Mouse (Mus musculus) kidney, adult 9 months (tissue): Measurements from ENCODE around the gene Fam13a.

ENCODE experiments used
- DNase-seq: peaks from one replicate; pipeline ENCODE4 v3.0.0; 2022

Fam13a gene

GRCm38 (mm10) chr6:59024164-59024724, at the start of gene Fam13a:
Gene Fam13a, minus strand, starts transcription at chr6:59024549.
- DNase-seq, result peak; percentile 96

- DNase-seq, result peak; percentile 84
Measured at GRCm38 (mm10) chr6:59072096-59073060, 48.0 kb upstream of the Fam13a start.

DNA sequence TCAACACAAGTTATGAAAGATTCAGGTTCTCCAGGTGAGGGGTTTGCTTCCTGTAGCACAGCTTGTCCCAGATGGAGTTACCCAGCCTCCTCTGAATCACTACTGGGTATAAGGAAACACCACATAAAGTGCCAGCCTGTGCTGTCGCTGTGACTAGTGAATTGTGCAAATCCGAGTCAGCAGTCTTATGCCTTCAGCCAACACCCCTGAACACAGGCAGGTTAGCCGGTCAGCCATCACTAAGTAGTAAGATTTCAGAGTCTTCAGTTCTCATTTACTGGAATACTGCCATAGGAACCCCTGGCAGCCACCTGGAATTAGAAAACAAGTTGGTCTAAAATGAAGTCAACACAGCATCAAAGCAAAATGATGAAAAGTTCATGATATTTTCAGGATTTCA, 47.3 kb upstream of the Fam13a start:
- peak; percentile 66 for DNase-seq

DNA sequence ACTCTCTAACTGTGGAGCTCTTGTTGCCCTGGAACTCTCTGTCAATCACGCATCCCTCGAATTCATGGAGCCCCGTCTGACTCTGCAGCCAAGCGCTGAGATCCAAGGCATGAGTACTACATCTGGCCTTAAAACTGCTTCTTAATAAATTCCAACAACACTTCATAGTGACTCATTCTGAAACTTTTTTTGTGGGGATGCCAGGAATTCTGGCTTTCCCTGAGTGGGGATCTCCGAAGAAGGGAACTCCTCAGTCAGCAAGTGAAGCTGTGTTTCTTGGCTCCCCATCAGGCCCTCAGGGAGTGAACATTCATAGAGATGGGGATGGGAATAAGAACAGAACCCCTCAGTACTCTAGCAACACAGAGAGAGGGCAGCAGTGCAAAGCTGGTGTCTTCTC, 43.8 kb upstream of the Fam13a start:
- DNase-seq, result no peak

DNA sequence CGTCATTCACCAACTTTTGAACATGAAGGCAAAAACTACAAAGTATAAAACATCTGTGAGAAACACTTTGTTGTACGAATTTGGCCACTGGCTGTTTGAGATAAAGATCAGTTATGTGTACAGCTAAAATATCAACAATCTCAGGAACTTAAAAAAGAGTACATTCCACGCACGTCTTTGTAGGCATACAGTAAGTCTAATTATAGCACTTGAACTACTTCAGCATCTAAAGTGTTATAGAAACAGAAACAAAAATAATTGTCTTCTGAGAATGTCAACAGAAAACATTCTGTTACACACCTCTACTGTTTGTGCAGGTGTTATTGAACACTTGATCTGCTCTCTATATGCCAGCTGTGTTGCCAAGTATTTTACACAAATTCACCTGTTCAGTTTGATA, 40.1 kb upstream of the Fam13a start:
- DNase-seq, result no peak

DNA sequence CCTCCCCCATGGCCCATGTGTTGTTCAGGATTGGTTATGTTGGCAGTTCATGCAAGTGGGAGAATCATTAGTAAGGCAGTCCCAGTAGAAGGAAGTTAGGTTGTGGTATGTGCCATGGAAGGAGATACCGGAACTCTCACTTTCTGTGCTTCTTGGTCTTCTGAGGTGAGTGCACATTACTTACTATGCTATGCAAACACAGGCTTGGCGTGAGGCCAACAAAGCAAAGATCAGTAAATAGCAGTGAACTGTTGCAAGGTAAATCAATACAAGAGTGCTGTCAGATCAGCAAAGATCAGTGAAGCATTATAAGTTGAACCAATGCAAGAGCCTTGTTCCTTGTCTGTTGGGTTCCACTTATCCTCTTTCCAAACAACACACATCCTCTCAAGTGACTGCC, 28.9 kb upstream of the Fam13a start:
- peak; percentile 70 for DNase-seq

DNA sequence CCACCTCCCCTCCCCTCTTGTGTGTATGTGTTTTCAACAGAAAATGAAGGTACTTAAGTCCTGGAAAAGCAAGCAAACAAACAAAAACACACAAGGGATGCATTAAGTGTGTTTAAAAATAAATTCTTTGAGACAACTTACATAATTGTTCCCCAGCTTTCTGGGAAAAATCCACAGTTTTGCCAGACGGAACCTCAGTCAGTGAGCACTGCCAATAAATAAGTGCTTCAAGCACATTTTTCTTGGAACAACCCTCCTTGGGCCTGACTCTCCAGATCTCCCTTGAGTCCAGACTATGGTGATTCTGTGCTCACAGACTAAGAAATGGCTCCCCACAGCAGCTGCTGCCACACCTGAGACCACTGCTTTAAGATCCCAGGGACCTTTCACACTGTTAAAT, 15.4 kb upstream of the Fam13a start:
- DNase-seq, result no peak

DNA sequence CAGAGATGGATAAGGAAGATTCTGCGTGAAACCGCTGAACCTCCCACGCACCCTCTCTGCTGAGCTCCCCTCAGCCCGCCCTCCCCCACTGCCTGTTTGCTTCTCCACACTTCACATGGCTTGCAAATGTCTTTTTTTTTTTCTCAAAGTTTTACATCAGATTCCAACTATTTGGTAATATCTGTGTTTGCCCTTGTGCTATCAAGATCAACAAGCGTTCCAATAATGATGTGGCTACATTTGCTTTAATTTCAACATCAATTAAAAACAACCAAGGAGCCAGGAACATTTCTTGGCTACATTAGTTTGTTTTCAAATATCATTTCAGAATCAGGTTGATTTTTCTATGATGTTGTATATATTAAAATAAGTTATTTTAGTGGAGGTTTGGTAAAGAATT, 8.4 kb upstream of the Fam13a start:
- no peak for DNase-seq

GRCm38 (mm10) chr6:59031539-59031938, 7.2 kb upstream of the Fam13a start:
- DNase-seq, result no peak

DNA sequence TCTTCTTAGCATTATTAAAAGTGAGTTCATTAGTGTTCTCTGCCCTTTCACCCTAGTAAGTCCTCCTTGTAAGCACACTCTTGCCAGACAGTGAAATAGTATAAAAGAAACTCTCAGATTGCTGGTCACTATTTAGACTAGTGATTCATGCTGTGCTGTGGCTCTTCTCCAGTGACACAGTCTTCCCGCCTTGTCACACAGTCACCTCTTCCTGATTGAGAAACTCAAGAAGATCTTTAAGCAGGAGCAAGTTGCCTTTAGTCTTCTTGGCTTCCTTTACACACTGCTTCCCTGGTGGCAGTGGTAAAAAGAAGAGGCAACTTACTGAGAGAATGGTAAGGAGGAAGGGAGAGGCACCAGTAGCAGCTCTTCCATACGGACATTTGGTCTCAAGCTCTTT, 6.3 kb upstream of the Fam13a start:
- no peak for DNase-seq

DNA sequence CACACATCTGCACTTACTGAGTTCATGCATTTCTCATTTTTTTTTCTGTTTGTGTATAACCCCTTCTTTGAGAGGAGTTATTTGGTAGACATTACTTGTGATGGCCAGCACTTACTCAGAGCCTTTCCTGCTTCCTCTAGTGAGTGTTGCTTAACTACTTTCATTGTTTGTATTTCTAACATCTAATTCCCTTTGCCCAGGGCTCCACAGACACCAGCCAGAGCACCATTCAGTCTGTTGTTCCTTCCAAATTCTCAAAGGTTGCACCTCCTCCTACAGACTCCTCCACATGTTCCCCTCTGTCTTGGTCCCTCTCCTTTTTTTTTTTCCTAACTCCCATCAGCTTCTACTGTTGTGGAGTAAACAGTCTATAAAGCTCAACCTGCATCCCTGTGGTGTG, 5.7 kb upstream of the Fam13a start:
- DNase-seq, result no peak

DNA sequence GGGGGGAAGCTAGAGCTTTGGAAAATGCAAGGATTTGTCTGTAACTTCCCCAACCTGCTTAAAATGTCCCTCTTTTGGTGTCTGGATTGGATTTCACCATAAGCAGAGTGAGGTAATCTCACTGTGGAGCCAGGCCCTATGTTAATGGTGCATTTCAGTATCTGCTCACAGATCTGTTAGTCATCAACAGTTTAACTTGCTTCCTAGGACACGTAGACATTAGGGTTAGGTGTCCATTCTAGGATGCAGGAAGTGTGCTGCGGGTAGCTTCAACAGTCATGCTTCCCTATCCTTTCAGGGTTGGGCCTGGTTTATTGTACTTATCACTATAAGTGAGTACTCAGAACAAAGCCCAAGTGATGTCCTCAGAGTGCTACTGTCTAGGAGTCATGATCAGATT, 4.5 kb upstream of the Fam13a start:
- no peak for DNase-seq

GRCm38 (mm10) chr6:59024806-59025205, 457 bp upstream of the Fam13a start:
- no peak for DNase-seq

DNA sequence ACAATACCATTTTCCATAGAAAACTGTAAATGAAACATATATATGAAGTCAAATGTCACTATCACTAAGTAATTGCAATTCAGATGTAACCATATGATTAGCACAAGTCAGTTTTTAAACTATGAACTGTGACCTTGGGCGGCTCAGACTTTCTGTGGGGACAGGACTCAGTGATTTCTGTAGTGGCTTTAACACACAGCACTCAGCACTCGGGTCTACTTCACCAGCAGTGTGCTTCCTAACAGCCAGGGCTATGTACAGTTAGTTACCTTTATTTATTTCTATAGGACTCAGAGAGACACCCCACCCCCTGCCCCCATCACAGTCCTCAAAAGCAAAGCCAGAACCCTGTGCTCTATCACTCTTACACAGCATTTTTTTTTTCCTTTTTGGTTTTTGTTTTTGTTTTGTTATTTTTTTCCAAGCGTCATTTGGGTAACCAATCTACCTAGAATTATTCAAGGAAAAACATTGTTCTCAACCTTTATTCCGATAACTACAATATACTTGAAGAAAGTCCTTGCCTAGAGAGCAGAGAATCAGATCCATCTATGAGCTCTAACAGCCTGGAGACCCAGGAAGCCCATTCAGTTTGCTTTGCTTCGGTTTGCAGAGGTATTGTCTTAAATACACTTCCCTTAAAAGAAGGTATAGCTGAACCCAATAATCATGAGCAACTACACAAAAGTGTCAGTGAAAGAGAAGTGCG, 740 bp downstream of the Fam13a start:
- DNase-seq, result peak; percentile 25

GRCm38 (mm10) chr6:59022621-59023020, 1.7 kb downstream of the Fam13a start:
- peak; percentile 24 for DNase-seq

- DNase-seq, result peak; percentile 74
Measured at GRCm38 (mm10) chr6:59020346-59020745, 4.0 kb downstream of the Fam13a start.

- no peak for DNase-seq
Measured at GRCm38 (mm10) chr6:59019847-59020246, 4.5 kb downstream of the Fam13a start.

DNA sequence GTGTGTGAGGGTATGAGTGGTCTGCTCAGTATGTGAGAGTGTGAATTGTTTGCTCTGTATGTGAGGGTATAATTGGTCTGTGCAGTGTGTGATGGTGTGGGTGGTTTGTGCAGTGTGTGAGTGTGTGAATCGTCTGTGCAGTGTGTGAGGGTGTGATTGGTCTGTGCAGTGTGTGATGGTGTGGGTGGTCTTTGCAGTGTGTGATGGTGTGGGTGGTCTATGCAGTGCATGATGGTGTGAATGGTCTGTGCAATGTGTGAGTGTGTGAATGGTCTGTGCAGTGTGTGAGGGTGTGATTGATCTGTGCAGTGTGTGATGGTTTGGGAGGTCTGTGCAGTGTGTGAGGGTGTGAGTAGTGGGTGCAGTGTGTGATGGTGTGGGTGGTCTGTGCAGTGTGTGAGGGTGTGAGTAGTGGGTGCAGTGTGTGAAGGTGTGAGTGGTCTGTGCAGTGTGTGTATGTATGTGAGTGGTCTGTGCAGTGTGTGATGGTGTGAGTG, 8.0 kb downstream of the Fam13a start:
- DNase-seq, result no peak

DNA sequence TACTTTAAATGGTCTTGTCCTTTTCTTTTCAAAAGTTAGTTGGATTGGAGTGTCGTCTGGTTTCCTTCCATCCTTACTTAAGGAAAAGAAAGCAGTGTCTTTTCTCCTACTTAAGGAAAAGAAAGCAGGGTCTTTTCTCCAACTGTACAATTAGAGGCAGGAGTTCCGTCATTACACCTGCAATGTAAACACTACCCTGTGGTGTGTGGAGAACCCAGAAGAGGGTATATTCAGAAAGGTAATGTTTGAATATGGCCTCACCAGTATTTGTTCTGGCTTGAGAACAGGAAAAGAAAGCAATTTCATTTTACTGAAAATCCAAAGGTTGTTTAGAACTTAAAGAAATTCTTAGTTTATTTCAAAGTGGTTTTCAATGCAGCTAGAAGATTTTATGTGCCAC, 9.6 kb downstream of the Fam13a start:
- no peak for DNase-seq

GRCm38 (mm10) chr6:59014088-59014759, 10.1 kb downstream of the Fam13a start:
- DNase-seq, result peak; percentile 78

GRCm38 (mm10) chr6:59010792-59011191, 13.6 kb downstream of the Fam13a start:
- DNase-seq, result no peak

DNA sequence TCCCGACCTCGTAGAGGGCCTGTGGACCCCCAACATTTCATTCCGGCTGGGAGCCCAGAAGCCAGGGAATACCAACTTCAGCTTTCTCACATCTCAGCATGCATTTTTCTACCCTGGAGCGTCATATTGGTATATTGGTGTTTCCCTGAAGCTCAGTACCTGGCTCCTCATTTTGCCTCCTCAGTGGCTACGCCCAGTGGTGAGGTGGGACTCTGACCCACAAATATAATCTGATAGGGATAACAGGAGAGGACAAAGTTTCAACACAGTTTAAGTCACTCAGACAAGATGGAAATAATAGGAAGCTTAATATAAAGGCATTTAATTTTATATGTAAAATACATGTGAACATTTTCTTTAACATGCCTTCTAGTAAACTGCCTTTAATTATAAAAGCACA, 19.7 kb downstream of the Fam13a start:
- no peak for DNase-seq

DNA sequence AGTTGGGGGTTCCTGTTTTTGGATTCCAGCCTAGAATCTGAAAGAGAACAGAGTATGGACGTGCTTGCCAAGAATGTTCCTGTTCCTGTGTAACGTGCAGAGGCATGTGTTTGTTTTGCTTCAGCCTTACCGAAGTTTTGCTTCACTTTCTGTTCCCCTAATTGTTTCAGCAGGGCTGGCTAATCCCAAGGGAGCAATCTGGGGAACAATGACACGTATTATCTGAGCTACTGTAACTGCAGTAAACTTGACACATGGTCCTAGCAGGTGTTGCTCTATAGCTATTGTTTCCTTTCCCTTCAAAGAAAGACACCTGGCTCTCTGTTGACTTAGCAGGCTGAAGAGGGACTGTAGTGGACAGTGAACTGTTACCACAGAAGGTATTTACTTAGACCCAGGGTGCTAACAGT, 25.3 kb downstream of the Fam13a start:
- peak; percentile 57 for DNase-seq
